Mouse (Mus musculus) liver, postnatal 0 days (tissue): Measurements from ENCODE around the gene Dbh. TPM values are rescaled to one million over a fixed set of nuclear protein-coding genes. Genes with fewer than 3 reads are reported as not detected.

Experiments used
- ATAC-seq: fragments of 200-750 bp; cut with Nextera tagmentation; 2 replicates; pipeline ENCODE4 v1.8.0; 2017; ENCODE audit warnings: mild to moderate bottlenecking, moderate library complexity
- DNase-seq: peaks from one replicate; pipeline ENCODE4 v3.0.0-alpha.2; 2016
- H3K27ac ChIP-seq: fragments of 300-500 bp; sonication (generic); 2 replicates; pipeline ENCODE4 v1.5.1; 2014; ENCODE audit warnings: antibody characterized with exemption, moderate library complexity, mild to moderate bottlenecking, low read depth
- H3K27me3 ChIP-seq: fragments of 300-500 bp; sonication (generic); 2 replicates; pipeline ENCODE4 v1.6.1; 2014; ENCODE audit warnings: low read length, control low read depth, mixed read lengths; ENCODE audit not compliant: insufficient read depth
- H3K36me3 ChIP-seq: fragments of 300-500 bp; sonication (generic); replicated peaks from 2 replicates; pipeline ENCODE4 v1.6.1; 2014; ENCODE audit warnings: mild to moderate bottlenecking, control low read depth, low read length, moderate library complexity, mixed read lengths; ENCODE audit not compliant: insufficient read depth
- H3K4me1 ChIP-seq: fragments of 300-500 bp; sonication (generic); 2 replicates; pipeline ENCODE4 v1.6.1; 2014; ENCODE audit warnings: antibody characterized with exemption, mild to moderate bottlenecking, control low read depth; ENCODE audit not compliant: insufficient read depth
- H3K4me2 ChIP-seq: fragments of 300-500 bp; sonication (generic); 2 replicates; pipeline ENCODE4 v1.6.1; 2014; ENCODE audit warnings: low read depth, mild to moderate bottlenecking, low read length, moderate library complexity, mixed read lengths
- H3K4me3 ChIP-seq: fragments of 300-500 bp; sonication (generic); 2 replicates; pipeline ENCODE4 v1.5.1; 2014; ENCODE audit warnings: low read depth, low read length
- H3K9ac ChIP-seq: fragments of 300-500 bp; sonication (generic); replicated peaks from 2 replicates; pipeline ENCODE4 v1.6.1; 2014; ENCODE audit warnings: mild to moderate bottlenecking, moderate library complexity
- H3K9me3 ChIP-seq: fragments of 300-500 bp; sonication (generic); 2 replicates; pipeline ENCODE4 v1.6.1; 2016; ENCODE audit warnings: mild to moderate bottlenecking, control low read depth, low read length, mixed read lengths
- CTCF ChIP-seq: sonication (generic); IDR thresholded peaks from 2 replicates; pipeline ENCODE4 v1.5.1; 2016; ENCODE audit warnings: antibody characterized with exemption, low read depth
- EP300 ChIP-seq: IDR thresholded peaks from 2 replicates; pipeline ENCODE4 v1.6.1; 2016; ENCODE audit warnings: antibody characterized with exemption, low read depth, mild to moderate bottlenecking
- WGBS: fragments of 180-500 bp; shearing (Covaris S2); extraction: QIAGEN DNeasy Blood & Tissue Kit; methylation state at CpG from one replicate; pipeline ENCODE4 v1.1.7; 2014; ENCODE audit not compliant: insufficient replicate concordance; 5-methylcytosine and 5-hydroxymethylcytosine counted together
- polyA plus RNA-seq: library from polyadenylated mRNA; unstranded; fragments of >200 nt; fragmentation: Nextera tagmentation; extraction: Ambion mirVana; gene quantifications from 2 replicates; pipeline ENCODE4 v1.2.1, GENCODE M21; 2015

Gene Dbh
- polyA plus RNA-seq, 1 experiment from 2014 or later: not detected

- Histone ChIP-seq H3K9ac (no peak overlapping the region), H3K4me2 (no peak overlapping the region), H3K9me3 (no peaks in the 10 kb centered on the region), H3K4me1 (peaks cover 8% of the 10 kb centered on the region; the same call in 1 of the 2 replicates), H3K27me3 (no peaks in the 10 kb centered on the region), H3K36me3 (peaks cover 23% of the 10 kb centered on the region), H3K27ac (peak overlapping the region; percentile 66), H3K4me3 (no peak overlapping the region)
- TF ChIP-seq CTCF: no peak
- no peak for TF ChIP-seq EP300
- no peak for ATAC-seq
- WGBS: 37% methylated on average over 5 of the region's 5 CpGs
- DNase-seq: no peak
Observed at GRCm38 (mm10) chr2:27198551-27199246, 33.7 kb downstream of the Dbh start.

DNA sequence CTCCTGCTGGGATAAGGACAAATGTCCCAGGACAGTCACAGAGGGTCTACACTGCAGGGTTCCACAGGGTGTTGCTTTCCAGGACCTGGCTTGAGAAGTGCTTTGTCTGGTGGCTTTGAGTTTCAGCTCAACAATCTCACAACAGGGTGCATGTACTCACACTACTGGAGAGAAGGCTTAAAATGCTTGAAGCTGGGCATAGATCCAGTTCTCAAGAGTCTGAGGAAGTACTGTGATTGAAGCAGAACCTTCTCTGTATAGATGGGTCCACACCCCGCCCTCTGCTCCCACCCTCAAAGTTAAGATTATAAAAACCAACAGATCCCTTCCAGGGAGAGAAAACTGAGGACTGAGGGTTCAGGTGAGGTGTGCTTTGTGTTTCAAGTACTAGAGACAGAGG lies 35.6 kb downstream of the Dbh start:
- Histone ChIP-seq H3K4me2 (no peak overlapping the region), H3K4me1 (peaks cover 8% of the 10 kb centered on the region; the same call in 1 of the 2 replicates), H3K9me3 (no peaks in the 10 kb centered on the region), H3K36me3 (peaks cover 17% of the 10 kb centered on the region), H3K27ac (no peak overlapping the region), H3K9ac (no peak overlapping the region), H3K27me3 (no peaks in the 10 kb centered on the region), H3K4me3 (no peak overlapping the region)
- TF ChIP-seq CTCF (no peak), EP300 (no peak)
- ATAC-seq (no peak), DNase-seq (no peak)
- 83% methylated on average over 1 of the region's 1 CpGs for WGBS

- peaks cover 2% of the 10 kb centered on the region for H3K36me3 ChIP-seq
- 81% methylated on average over 10 of the region's 10 CpGs for WGBS
- DNase-seq (no peak), ATAC-seq (no peak)
- H3K4me2 ChIP-seq: no peak overlapping the region
- peaks cover 20% of the 10 kb centered on the region for H3K4me1 ChIP-seq
- 0 out of 2 replicates have a peak overlapping the region, but pooled peaks have one; percentile 39 for H3K27ac ChIP-seq
- H3K27me3 ChIP-seq: no peaks in the 10 kb centered on the region
- TF ChIP-seq EP300: no peak
- no peak for TF ChIP-seq CTCF
- no peak overlapping the region for H3K4me3 ChIP-seq
- H3K9me3 ChIP-seq: no peaks in the 10 kb centered on the region
- H3K9ac ChIP-seq: no peak overlapping the region
Observed at GRCm38 (mm10) chr2:27205666-27206065, 40.6 kb downstream of the Dbh start.

DNA sequence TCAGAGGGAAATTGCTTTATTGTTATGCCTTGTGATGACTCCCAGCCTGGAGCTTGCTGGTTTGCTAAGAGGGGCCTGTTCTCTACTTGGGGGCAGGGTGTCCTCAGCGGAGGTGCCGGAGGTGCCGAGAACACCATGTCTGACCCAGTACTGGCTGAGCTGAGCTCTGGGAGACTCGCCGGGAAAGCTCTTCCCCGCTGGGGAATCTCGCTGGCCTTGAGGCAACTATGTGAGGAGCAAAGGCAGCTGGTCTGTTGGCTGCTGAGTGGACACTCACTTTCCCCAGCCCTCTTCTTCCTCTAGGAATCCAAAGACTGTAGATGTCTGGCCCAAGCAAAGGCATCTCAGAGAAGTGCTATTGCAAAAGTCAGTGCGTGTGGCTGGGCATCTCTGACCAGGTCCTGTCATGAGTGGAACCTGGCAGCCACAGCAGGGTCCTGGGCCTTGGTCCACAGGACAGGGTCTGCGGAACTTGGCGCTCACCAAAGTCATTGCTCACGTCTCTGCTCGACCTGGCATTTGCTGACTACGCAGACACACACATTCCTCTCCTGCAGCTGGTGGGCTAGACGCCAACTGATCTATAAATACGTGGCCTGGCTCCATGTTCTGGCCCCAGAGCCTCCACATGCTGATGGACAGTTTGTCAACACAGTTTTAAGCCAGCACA lies 41.2 kb downstream of the Dbh start:
- Histone ChIP-seq H3K9ac (no peak overlapping the region), H3K4me1 (peaks cover 20% of the 10 kb centered on the region), H3K9me3 (no peaks in the 10 kb centered on the region), H3K27ac (0 out of 2 replicates have a peak overlapping the region, but pooled peaks have one; percentile 39), H3K27me3 (no peaks in the 10 kb centered on the region), H3K36me3 (peaks cover 2% of the 10 kb centered on the region), H3K4me2 (no peak overlapping the region), H3K4me3 (no peak overlapping the region)
- DNase-seq: peak; percentile 55
- peak; percentile 51; the same call in 1 of the 2 replicates for ATAC-seq
- 69% methylated on average over 15 of the region's 15 CpGs for WGBS
- no peak for TF ChIP-seq CTCF
- no peak for TF ChIP-seq EP300

DNA sequence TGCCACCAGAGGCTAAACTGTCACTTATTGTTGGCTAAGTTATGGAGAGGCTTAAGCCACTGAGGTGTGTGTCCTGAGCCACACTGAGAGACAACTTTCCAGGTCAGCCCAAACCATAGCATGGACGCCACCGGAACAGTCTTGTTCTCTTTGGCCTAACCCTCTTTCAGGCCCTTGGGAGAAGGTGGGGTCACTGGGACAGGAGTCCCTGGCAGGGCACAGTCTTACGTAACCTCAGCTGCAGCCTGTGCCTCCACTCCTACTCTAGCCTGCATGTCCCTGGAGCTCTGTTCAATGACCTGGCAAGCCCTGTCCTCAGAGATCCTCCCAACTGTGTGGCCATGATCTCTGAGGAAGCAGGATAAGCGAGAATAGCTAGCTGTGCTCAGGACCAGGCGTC lies 42.1 kb downstream of the Dbh start:
- H3K36me3 ChIP-seq: peaks cover 2% of the 10 kb centered on the region
- 79% methylated on average over 5 of the region's 5 CpGs for WGBS
- DNase-seq (peak; percentile 32), ATAC-seq (peak; percentile 74)
- no peak overlapping the region for H3K4me3 ChIP-seq
- no peaks in the 10 kb centered on the region for H3K9me3 ChIP-seq
- H3K9ac ChIP-seq: no peak overlapping the region
- TF ChIP-seq EP300 (no peak), CTCF (no peak)
- peaks cover 20% of the 10 kb centered on the region for H3K4me1 ChIP-seq
- peak overlapping the region; percentile 69; the same call in 1 of the 2 replicates for H3K27ac ChIP-seq
- no peaks in the 10 kb centered on the region for H3K27me3 ChIP-seq
- no peak overlapping the region for H3K4me2 ChIP-seq

DNA sequence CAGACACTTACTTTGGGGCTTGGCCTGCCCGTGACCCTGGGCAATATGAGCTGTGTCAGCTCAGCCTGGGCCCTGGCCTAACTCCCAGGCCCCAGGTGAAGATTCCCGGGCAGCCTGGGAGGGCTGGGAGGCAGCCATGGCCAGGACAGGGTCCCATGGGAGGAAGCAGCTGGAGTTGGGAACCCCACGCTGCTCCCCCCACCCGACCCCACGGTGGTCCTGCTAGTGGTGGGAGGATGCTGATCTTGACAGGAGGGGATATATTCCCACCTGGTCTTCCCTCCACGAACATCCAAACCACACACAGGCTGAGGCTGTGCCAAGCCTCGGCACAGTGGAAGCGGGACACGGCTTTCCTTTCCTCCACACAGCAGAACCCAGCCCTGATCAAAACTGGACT lies 44.3 kb downstream of the Dbh start:
- TF ChIP-seq CTCF (no peak), EP300 (no peak)
- WGBS: 71% methylated on average over 9 of the region's 9 CpGs

More for the DNA sequence above, 44.3 kb downstream of the Dbh start:
- Histone ChIP-seq H3K27me3 (no peaks in the 10 kb centered on the region), H3K9ac (no peak overlapping the region), H3K4me2 (no peak overlapping the region), H3K4me1 (peaks cover 20% of the 10 kb centered on the region), H3K9me3 (no peaks in the 10 kb centered on the region), H3K36me3 (peaks cover 3% of the 10 kb centered on the region; the same call in 1 of the 2 replicates), H3K4me3 (no peak overlapping the region), H3K27ac (0 out of 2 replicates have a peak overlapping the region, but pooled peaks have one; percentile 22)
- DNase-seq (no peak), ATAC-seq (no peak)
